Mouse (Mus musculus): ENCODE measurements around the gene Scpep1. TPM values are rescaled to one million over a fixed set of nuclear protein-coding genes. Genes with fewer than 3 reads are reported as not detected.
"Not testable (repeated sequence)": the region's sequence is repeated elsewhere in the genome, so short reads cannot be mapped to it uniquely, and the experiment has no call there.

Gene Scpep1
- total RNA-seq (2017) = 36.8 to 48.1 TPM (median 46.4 TPM) in 3 replicates

DNA sequence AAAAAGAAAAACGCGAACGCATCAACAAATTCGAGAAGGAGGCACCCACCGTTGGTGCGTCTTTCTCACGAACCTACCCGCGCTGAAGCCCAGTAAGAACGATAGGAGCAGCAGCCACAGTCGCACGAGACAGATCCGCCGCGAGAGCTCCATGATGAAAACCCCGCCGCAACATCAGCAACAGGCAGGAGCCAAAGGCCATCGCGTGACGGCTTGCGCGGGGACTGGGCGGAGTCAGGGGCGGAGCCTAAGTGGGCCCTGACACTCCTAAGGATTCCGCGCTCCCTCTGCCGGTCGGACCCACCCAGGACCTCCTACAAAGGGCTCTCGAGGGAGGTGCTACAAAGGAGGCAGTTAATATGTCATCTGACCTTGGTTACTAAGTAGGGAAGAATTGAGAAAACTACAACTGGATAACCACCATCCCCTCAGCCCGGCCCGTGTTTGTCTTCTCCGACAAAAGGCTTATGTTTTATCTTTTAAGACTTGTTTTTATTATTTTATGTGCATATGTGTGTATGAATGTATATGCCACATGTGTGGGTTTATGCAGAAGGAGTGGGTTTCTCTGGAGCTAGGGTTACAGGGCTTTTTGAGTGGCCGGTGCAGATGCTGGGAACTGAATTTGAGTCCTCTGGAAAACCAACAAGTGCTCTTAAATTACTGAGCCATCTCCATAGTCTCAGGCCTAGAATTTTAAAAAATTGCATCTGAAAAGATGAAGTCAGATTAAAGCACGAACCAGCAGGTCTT is at the start of gene Scpep1:
Gene Scpep1, minus strand, starts transcription at position 249 of the 753 bp plus-strand sequence.
- peak; percentile 98 for ATAC-seq (replicated peaks; ENCODE audit: insufficient number of reproducible peaks, low FRiP score, low TSS enrichment, poor library complexity, severe bottlenecking)

DNA sequence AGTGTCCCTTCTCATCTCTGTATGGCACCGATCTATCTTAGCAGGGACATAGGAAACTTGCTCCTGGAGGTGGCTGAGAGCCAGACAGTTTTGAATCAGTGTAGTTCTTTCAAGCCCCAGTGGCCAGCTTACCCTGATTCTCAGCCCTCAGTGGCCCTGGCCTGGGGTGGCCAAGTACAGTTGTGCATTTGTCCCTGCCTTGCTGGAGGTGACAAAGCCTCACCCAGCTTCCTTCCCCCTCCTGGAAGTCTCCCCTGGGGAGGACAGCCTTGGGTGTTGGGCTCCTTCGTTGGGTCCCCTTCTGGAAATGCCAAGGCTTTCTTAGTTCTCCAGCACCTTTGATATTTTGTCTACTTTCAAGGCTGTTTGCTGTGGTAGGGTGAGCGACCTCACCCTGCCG is 48.5 kb upstream of the Scpep1 start:
- ATAC-seq (replicated peaks; ENCODE audit: insufficient number of reproducible peaks, low FRiP score, low TSS enrichment, poor library complexity, severe bottlenecking) = no peak

DNA sequence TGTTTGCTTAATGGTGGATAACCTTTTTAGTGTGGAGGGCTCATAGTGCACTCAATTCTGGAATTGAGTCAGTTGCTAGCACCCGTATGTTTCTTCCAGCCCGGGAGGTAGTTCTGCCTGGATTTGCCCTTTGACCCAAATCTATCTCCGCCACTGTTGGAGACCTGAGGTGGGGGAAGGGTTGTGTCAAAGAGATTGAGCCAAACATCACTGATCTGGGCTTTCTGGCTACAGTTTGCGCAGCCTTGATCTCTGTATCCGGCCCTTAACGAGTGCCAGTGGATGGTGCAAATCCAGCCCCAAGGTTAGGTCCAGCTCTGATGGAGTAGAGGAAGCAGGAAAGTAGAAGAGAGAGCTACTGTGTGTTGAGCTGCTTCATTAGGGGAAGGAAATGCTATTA is 47.8 kb upstream of the Scpep1 start:
- no peak for ATAC-seq (replicated peaks; ENCODE audit: insufficient number of reproducible peaks, low FRiP score, low TSS enrichment, poor library complexity, severe bottlenecking)

DNA sequence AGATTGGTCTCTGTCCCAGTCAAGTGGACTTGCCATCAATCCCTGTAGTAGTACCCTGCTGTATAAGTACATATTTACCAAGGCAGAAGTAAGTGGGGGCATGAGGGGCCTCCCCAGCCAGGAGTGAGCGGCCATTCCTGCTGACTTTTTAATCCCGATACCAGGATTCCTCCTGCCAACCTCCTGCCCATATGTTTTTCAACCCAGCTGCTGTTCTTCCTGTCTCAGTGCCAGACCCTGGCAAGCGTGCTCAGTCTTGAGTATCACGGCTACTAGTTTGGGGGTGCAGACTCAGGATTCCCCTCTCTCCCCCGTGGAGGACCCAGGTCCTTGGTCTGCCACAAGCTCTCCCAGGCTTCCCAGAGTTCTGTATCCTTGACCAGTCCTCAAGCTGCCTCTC is 47.4 kb upstream of the Scpep1 start:
- no peak for ATAC-seq (replicated peaks; ENCODE audit: insufficient number of reproducible peaks, low FRiP score, low TSS enrichment, poor library complexity, severe bottlenecking)

DNA sequence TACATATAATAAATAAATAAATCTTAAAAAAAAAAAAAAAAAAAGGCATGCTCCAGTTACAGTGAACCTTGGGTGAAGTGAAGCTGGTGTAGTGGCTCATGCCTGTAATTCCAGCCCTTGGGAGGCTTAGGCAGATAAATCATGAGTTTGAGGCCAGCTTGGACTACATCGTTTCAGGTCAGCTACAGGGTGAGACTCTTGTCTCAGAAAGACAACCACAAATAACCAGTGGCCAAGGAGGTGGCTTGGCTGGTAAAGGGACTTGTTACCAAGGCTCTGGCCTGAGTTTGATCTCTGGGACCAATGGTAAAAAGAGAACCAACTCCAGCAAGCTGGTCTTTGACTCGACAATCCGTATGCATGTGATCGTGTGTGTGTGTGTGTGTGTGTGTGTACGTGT is 46.8 kb upstream of the Scpep1 start:
- no peak for ATAC-seq (replicated peaks; ENCODE audit: insufficient number of reproducible peaks, low FRiP score, low TSS enrichment, poor library complexity, severe bottlenecking)

DNA sequence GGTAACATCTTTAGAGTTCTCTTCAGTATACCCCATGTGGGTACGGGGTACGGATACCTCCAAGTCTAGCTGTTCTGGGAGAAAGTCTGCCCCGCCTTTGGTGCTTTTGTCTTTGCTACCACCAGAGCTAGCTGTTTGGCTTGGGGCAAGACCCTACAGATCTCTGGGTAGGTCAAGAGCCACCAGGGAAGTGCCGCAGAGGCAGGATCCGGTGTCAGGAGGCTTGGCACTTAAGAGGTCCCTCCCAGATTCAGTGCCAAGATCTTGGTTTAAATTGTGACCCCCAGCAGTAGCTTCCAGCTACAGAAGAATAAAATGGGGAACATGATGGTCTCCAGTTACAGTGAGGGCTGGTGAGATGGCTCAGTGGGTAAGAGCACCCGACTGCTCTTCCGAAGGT is 46.3 kb upstream of the Scpep1 start:
- no peak for ATAC-seq (replicated peaks; ENCODE audit: insufficient number of reproducible peaks, low FRiP score, low TSS enrichment, poor library complexity, severe bottlenecking)

DNA sequence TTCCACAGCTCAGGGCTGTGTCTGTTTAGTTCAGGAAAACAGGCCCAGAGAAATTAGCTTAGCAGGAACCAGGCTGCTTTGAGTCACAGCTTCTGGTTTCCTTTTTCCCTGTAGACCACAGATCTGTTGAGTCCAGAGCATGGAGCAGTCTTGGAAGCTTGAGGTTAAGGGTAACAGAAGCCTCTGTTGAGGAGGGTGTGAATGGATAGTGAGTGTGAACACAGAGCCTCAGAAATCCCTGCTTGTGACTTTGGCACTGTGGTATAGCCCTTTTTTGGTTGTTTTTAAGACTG is 45.2 kb upstream of the Scpep1 start:
- ATAC-seq (replicated peaks; ENCODE audit: insufficient number of reproducible peaks, low FRiP score, low TSS enrichment, poor library complexity, severe bottlenecking) = no peak

DNA sequence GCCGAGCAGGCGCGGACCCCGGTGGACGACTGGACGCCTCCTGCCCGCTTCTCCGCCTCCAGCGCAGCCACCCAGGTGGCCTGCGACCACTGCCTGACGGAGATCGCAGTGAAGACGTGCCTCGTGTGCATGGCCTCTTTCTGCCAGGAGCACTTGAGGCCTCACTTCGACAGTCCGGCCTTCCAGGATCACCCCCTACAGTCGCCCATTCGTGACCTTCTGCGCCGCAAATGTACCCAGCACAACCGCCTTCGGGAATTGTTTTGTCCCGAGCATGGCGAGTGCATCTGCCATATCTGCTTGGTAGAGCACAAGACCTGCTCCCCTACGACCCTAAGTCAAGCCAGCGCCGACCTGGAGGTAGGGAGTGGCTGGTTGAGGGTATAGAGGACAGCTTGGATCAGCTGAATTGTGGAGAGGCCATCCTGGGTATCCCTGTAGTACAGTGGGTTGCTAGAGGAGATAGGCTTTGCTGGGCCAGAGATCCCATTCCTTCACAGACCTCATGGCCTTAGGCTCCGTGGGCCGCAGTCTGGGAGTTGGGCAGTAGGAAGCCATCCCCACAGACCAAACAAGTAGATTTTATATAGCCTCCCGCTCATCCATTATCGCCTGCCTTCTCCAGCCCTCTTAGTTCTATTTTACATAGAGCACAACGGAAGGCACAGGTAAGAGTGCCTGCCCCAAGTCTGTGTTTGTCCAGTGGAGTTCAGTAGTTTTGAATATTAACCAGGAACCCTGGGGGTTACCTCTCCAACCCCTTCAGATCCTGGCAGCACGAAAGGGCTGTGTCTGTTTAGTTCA is 44.7 kb upstream of the Scpep1 start:
- ATAC-seq (replicated peaks; ENCODE audit: insufficient number of reproducible peaks, low FRiP score, low TSS enrichment, poor library complexity, severe bottlenecking) = 0 out of 2 replicates have a peak, but pooled peaks have one; percentile 1

DNA sequence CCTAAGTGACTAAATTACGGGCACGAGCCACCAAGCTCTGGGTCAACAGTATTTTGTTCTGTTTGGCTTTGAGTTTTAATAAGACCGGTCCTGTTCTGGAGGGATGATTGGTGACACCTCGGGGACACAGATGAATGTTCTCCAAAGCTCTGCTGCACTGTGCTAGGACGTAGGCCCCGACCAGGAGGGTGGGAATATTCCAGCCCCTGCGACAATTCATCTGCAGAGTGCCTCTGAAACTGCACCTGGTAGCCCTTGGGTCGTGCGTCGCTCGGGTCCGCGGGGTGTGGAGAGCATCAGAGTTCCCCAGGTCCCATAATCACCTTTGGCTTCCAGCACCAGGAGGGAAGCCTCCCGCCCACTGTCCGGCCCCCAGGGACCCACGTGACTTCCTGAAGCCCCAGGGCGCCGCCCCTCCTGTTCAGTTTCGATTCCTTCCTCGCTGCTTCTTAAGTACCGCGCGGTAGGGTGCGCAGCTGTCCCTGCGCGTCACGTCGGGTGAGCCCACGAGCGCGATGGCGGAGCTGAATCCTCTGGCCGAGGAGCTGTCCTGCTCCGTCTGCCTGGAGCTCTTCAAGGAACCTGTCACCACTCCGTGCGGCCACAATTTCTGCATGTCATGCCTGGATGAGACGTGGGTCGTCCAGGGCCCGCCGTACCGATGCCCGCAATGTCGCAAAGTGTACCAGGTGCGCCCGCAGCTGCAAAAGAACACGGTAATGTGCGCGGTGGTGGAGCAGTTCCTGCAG is 43.9 kb upstream of the Scpep1 start, which contains the start of gene Trim25:
Gene Trim25, plus strand, starts transcription at position 403 of the 749 bp plus-strand sequence.
- ATAC-seq (replicated peaks; ENCODE audit: insufficient number of reproducible peaks, low FRiP score, low TSS enrichment, poor library complexity, severe bottlenecking) = peak; percentile 91

DNA sequence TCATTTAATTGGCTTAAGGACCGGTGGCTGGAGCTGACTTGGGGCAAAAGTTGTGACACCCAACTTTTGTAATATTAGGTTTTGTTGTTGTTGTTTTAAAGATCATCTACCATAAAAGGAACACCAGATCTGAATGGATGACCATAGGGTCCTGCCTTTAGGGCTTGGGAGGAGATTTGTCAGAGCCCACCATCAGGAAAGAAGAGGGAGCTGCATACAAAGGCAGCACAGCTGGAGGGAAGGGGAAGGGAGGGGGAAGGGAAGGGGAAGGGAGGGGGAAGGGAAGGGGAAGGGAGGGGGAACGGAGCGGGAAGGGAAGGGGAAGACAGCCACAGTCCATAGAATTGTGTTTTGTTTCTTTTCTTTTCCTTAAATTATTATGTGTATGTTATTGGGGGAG is 43.1 kb upstream of the Scpep1 start:
- ATAC-seq (replicated peaks; ENCODE audit: insufficient number of reproducible peaks, low FRiP score, low TSS enrichment, poor library complexity, severe bottlenecking) = 0 out of 2 replicates have a peak, but pooled peaks have one; percentile 1

DNA sequence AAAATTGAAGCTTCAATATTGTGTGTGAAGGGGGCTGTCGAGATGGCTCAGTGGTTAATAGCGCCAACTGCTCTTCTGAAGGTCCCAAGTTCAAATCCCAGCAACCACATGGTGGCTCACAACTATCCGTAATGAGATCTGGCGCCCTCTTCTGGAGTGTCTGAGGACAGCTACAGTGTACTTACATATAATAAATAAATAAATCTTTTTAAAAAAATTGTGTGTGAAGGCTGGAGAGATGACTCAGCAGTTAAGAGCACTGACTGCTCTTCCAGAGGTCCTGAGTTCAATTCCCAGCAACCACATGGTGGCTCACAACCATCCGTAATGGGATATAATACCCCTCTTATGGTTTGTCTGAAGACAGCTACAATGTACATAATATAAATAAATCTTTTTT is 42.1 kb upstream of the Scpep1 start:
- not testable (repeated sequence) for ATAC-seq (replicated peaks; ENCODE audit: insufficient number of reproducible peaks, low FRiP score, low TSS enrichment, poor library complexity, severe bottlenecking)

DNA sequence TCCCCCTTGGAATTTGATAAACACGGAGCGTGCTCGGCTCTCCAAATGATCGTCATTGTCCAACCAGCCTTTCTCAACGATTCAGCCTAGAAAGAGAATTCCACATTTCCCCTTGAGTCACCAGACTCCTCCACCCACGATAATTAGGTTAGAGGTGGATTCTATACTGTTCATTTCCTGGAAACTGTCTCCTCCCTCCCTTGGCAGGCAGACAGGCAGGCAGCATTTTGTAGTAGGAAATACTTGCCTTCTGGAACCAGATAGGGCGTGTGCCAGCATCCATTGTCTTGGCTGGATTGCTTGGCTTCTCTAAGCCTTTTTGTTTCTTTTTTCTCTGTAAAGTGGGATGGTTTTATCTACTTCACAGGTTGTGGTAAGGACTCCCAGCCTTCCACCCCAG is 41.2 kb upstream of the Scpep1 start:
- ATAC-seq (replicated peaks; ENCODE audit: insufficient number of reproducible peaks, low FRiP score, low TSS enrichment, poor library complexity, severe bottlenecking) = no peak

DNA sequence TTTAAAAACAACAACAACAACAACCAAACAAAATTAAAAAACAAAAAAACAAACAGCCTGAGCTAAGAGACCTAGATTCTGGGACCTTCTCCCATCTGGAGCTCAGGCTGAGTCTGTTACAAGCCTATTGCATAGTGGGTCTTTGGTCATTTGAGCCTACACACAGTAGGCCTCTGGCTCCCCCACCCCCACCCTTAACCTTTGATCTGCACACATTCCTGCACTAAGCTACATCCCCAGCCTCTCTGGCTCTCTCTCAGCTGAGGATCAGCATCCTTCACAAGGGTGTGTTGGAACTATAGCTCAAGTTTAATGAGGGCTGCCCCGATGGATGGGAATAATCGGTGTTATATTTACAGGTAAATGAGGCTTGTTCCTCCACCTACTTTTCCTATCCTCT is 40.4 kb upstream of the Scpep1 start:
- no peak for ATAC-seq (replicated peaks; ENCODE audit: insufficient number of reproducible peaks, low FRiP score, low TSS enrichment, poor library complexity, severe bottlenecking)

DNA sequence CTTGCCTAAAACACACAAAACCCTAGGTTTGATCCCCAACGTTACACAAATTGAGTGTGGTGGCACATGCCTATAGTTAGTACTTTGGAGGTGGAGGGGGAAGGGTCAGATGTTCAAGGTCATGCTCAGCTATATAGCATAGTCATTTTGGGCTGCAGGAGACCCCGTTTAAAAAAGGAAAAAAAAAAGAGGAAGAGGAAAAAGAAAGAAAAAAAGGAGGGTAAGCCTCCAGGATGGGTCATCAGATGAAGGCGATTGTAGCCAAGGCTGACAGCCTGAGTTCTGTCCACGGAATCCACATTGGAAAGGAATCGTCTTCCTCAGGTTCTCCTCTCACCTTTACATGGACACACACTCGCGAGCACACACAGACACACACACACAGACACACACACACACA is 39.2 kb upstream of the Scpep1 start:
- no peak for ATAC-seq (replicated peaks; ENCODE audit: insufficient number of reproducible peaks, low FRiP score, low TSS enrichment, poor library complexity, severe bottlenecking)

DNA sequence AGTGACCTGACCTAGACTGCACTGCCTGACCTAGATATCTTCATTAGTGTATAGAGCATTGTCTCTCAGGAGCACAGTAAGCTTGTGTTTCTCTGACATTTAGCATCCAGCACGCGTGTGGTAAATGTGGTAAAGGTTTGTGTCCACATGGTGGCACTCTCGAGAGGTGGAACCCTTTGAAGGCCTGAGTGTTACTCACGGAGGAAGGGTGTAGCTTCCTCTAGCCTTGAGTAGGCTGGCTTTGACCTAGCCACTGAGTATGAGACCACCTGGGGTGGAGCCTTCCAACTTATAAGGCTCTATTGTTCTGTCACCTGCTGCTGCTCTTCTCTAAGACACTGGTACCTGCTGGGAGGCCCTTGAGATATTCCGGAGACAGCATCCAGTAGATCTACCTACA is 38.4 kb upstream of the Scpep1 start:
- peak; percentile 87 for ATAC-seq (replicated peaks; ENCODE audit: insufficient number of reproducible peaks, low FRiP score, low TSS enrichment, poor library complexity, severe bottlenecking)

DNA sequence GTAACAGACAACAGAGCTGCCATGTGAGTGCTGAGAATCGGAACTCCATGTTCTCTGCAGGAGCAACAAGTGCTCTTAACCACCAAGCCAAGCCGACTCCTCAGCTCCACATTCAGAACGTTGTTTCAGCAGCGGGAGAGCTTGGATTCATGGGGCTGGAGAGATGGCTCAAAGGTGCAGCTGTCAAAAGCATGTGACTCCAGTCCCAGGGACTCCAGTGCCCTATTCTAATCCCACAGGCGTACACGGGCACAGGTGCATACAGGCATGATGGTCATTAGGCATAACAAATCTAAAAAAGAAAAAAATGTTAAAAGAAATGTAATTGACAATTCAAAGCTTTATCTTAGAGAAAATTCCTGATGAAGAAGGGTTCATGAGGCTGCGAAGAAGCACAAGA is 37.9 kb upstream of the Scpep1 start:
- no peak for ATAC-seq (replicated peaks; ENCODE audit: insufficient number of reproducible peaks, low FRiP score, low TSS enrichment, poor library complexity, severe bottlenecking)

DNA sequence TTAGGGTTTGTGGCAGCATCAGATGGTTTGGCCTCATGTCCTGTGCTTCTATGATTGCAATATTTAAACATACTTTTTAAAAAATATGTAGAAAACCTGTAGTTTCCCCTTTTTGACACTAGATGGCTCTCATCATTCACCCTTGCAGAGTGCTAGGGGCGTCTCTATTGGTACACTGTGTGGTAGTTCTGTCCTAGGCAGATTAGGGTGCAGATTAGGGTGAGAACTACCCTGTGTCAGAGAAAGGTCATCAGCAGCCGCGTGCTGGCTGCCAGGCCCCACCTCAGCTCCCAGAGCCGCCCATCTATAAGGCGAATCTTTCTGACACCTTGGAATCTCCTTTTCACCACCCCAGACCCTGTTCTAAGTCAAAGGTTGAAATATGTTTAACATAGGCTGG is 34.3 kb upstream of the Scpep1 start:
- ATAC-seq (replicated peaks; ENCODE audit: insufficient number of reproducible peaks, low FRiP score, low TSS enrichment, poor library complexity, severe bottlenecking) = peak; percentile 68; the same call in 1 of the 2 replicates

DNA sequence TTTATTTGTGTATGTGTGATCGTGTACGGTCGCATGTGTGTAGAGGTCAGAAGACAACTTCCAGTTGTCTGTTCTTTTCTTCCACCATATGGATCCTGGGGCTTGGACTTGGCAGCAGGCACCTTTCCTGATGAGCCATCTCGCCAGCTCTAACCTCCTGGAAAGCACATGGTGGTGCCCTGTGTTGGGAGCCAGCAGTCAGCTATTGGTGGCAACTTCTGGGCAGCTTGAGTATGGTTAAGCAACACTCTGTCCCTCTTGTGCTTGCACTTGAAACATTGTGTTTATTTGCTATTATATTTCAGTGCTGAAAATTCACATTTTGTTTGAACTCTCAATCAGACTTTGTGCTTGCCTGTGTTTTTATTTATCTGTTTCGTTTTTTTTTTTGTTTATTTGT is 33.7 kb upstream of the Scpep1 start:
- no peak for ATAC-seq (replicated peaks; ENCODE audit: insufficient number of reproducible peaks, low FRiP score, low TSS enrichment, poor library complexity, severe bottlenecking)

DNA sequence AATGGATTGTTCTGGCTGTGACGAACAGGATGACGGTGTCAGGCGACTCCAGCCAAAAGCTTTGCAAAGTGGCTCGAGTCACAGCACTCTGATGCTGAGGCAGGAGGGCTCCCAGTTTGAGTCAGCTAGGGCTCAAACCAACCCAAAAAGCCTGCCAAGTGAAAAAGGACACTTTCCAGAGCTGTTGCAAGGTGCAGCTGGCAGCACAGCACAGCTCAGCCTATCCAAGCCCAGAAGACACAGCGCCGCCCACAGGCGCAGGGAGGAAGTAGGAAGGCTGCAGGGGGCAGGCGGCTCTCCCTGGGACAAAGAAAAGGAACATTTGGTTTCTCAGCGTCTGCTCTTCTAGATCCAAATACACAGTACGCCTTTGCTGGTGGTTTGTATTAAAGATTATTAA is 31.4 kb upstream of the Scpep1 start:
- no peak for ATAC-seq (replicated peaks; ENCODE audit: insufficient number of reproducible peaks, low FRiP score, low TSS enrichment, poor library complexity, severe bottlenecking)
